Mouse (Mus musculus): ENCODE measurements around the gene Lrat. TPM values are rescaled to one million over a fixed set of nuclear protein-coding genes. Genes with fewer than 3 reads are reported as not detected.

Lrat gene
- polyA plus RNA-seq, 1 experiment, result not detected

DNA sequence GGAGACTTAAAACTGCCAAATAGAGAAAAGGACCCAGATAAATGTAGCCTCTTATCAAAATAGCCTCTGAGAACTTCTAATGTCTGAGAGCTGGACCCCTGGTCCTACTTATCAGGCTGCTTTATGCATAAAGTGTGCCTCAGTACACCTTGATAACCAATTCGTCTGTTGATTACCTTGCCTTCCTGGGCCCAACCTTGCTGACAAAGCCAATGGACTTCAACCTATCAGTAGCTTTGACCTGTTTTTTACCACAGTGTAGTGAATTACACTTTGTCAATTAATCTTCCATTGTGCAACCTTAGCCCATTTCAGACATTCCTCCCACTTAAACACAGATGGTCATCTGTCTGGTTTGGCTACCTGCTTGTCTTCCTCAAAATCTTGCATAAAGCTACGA lies 24.1 kb upstream of the Lrat start:
- TF ChIP-seq MYOG (IDR thresholded peaks at IDR 0.05; ENCODE audit: control insufficient read depth, extremely low read depth, insufficient read length) (no peak), FOSL1 (IDR thresholded peaks at IDR 0.05; ENCODE audit: insufficient read depth, low read length, poor library complexity, severe bottlenecking) (no peak), USF1 (IDR thresholded peaks at IDR 0.05; ENCODE audit: low read depth) (no peak), CTCF (IDR thresholded peaks at IDR 0.05; ENCODE audit: control insufficient read depth, insufficient read depth, insufficient read length) (no peak), CEBPB (IDR thresholded peaks at IDR 0.05; ENCODE audit: low read depth) (no peak), MYOD1 (IDR thresholded peaks at IDR 0.05; ENCODE audit: control insufficient read depth, insufficient read length, low read depth) (no peak), MAX (IDR thresholded peaks at IDR 0.05) (no peak)
- Histone ChIP-seq H3K27me3 (ENCODE audit: control insufficient read depth, insufficient read depth, insufficient read length) (no peaks in the 10 kb centered on the region), H3K79me3 (ENCODE audit: low read depth) (no peaks in the 10 kb centered on the region), H3ac (ENCODE audit: control insufficient read depth, insufficient read length, low read depth) (no peak overlapping the region), H3K4me3 (ENCODE audit: insufficient read depth, poor library complexity, severe bottlenecking) (no peak overlapping the region), H3K36me3 (ENCODE audit: control insufficient read depth, insufficient read depth) (no peaks in the 10 kb centered on the region), H3K79me2 (ENCODE audit: control insufficient read depth, insufficient read depth) (no peaks in the 10 kb centered on the region)

- Histone ChIP-seq H3K36me3 (ENCODE audit: control insufficient read depth, insufficient read depth) (no peaks in the 10 kb centered on the region), H3K4me3 (ENCODE audit: insufficient read depth, poor library complexity, severe bottlenecking) (no peak overlapping the region), H3K27me3 (ENCODE audit: control insufficient read depth, insufficient read depth, insufficient read length) (no peaks in the 10 kb centered on the region), H3ac (ENCODE audit: control insufficient read depth, insufficient read length, low read depth) (no peak overlapping the region), H3K79me3 (ENCODE audit: low read depth) (no peaks in the 10 kb centered on the region), H3K79me2 (ENCODE audit: control insufficient read depth, insufficient read depth) (no peaks in the 10 kb centered on the region)
- TF ChIP-seq MAX (IDR thresholded peaks at IDR 0.05) (no peak), CTCF (IDR thresholded peaks at IDR 0.05; ENCODE audit: control insufficient read depth, insufficient read depth, insufficient read length) (no peak), MYOD1 (IDR thresholded peaks at IDR 0.05; ENCODE audit: control insufficient read depth, insufficient read length, low read depth) (no peak), FOSL1 (IDR thresholded peaks at IDR 0.05; ENCODE audit: insufficient read depth, low read length, poor library complexity, severe bottlenecking) (no peak), MYOG (IDR thresholded peaks at IDR 0.05; ENCODE audit: control insufficient read depth, extremely low read depth, insufficient read length) (no peak), CEBPB (IDR thresholded peaks at IDR 0.05; ENCODE audit: low read depth) (no peak), USF1 (IDR thresholded peaks at IDR 0.05; ENCODE audit: low read depth) (no peak)
These were observed 11.9 kb upstream of the Lrat start for GRCm38 (mm10) chr3:82915632-82916031.

DNA sequence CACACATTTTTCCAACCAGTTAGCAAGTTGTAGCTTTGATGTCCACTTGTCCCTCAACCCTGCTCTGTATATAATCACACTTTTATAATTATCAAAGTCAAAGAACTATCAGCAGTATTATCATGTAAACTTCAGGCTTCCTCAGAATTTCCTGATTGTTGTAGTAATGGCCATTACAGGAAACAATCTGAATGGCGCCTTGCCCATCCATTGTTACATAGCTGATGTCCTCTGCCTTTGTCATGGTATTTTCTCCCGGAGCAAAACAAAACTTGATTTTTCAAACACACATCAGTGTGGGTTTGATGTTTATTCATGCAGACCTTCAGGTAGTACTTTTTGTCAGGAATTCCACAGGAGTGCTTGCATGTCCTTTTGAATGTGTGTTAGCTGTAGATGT lies 4.9 kb upstream of the Lrat start:
- H3K27me3 ChIP-seq (ENCODE audit: control insufficient read depth, insufficient read depth, insufficient read length), result peaks cover 5% of the 10 kb centered on the region
- H3K79me3 ChIP-seq (ENCODE audit: low read depth), result no peaks in the 10 kb centered on the region
- no peak overlapping the region for H3K4me3 ChIP-seq (ENCODE audit: insufficient read depth, poor library complexity, severe bottlenecking)
- no peaks in the 10 kb centered on the region for H3K36me3 ChIP-seq (ENCODE audit: control insufficient read depth, insufficient read depth)
- TF ChIP-seq MYOG (IDR thresholded peaks at IDR 0.05; ENCODE audit: control insufficient read depth, extremely low read depth, insufficient read length) (no peak), CTCF (IDR thresholded peaks at IDR 0.05; ENCODE audit: control insufficient read depth, insufficient read depth, insufficient read length) (no peak), FOSL1 (IDR thresholded peaks at IDR 0.05; ENCODE audit: insufficient read depth, low read length, poor library complexity, severe bottlenecking) (no peak), USF1 (IDR thresholded peaks at IDR 0.05; ENCODE audit: low read depth) (no peak), MYOD1 (IDR thresholded peaks at IDR 0.05; ENCODE audit: control insufficient read depth, insufficient read length, low read depth) (no peak), MAX (IDR thresholded peaks at IDR 0.05) (no peak)
- no peaks in the 10 kb centered on the region for H3K79me2 ChIP-seq (ENCODE audit: control insufficient read depth, insufficient read depth)
- no peak overlapping the region for H3ac ChIP-seq (ENCODE audit: control insufficient read depth, insufficient read length, low read depth)

- no peak overlapping the region for H3K4me3 ChIP-seq (ENCODE audit: insufficient read depth, poor library complexity, severe bottlenecking)
- H3K79me3 ChIP-seq (ENCODE audit: low read depth), result no peaks in the 10 kb centered on the region
- TF ChIP-seq FOSL1 (IDR thresholded peaks at IDR 0.05; ENCODE audit: insufficient read depth, low read length, poor library complexity, severe bottlenecking) (no peak), MYOG (IDR thresholded peaks at IDR 0.05; ENCODE audit: control insufficient read depth, extremely low read depth, insufficient read length) (no peak), CEBPB (IDR thresholded peaks at IDR 0.05; ENCODE audit: low read depth) (no peak), MAX (IDR thresholded peaks at IDR 0.05) (no peak), USF1 (IDR thresholded peaks at IDR 0.05; ENCODE audit: low read depth) (no peak), CTCF (IDR thresholded peaks at IDR 0.05; ENCODE audit: control insufficient read depth, insufficient read depth, insufficient read length) (no peak), MYOD1 (IDR thresholded peaks at IDR 0.05; ENCODE audit: control insufficient read depth, insufficient read length, low read depth) (no peak)
- H3K79me2 ChIP-seq (ENCODE audit: control insufficient read depth, insufficient read depth), result no peaks in the 10 kb centered on the region
- no peaks in the 10 kb centered on the region for H3K36me3 ChIP-seq (ENCODE audit: control insufficient read depth, insufficient read depth)
- peaks cover 13% of the 10 kb centered on the region for H3K27me3 ChIP-seq (ENCODE audit: control insufficient read depth, insufficient read depth, insufficient read length)
- no peak overlapping the region for H3ac ChIP-seq (ENCODE audit: control insufficient read depth, insufficient read length, low read depth)
These were observed 587 bp upstream of the Lrat start for GRCm38 (mm10) chr3:82904211-82904908.

DNA sequence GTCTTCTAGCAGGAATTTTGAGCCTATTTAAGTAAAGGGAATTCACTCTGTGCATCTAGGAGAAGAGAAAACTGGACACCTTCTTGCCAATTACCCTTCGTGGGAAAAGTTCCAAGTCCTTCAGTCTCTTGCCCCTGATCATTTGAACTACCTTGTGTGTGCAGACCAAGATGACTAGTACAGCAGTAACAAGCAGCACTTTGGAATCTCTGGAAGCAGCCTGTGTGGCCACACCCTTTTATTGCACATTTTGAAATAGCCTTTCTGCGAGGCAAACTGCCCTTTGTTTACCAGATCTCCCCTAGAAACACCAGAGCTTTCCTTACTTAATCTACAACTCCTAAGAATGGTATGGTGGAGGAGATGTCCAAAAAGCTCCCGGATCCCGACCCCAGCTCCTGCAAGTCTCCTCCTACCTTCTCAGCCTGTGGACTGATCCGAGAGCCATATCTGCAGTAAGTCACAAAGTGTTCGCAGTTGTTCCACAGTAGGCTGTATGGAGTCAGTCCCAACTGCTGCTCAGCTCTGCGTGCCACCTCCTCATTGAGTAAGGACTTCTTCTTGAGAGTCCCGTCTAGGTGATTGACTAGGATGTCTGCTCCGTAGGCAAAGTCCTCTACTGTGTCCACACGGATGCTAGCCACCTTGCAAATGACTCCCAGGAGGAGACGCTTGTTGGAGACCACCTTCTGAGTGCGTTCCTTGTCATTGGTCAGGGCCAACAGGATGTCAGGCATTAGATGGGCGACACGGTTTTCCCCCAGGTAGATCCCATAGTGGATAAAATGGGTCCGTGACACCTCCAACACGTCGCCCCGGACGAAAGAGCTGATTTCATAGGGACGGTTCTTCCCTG lies 788 bp downstream of the Lrat start:
- Histone ChIP-seq H3K36me3 (ENCODE audit: control insufficient read depth, insufficient read depth) (no peaks in the 10 kb centered on the region), H3ac (ENCODE audit: control insufficient read depth, insufficient read length, low read depth) (no peak overlapping the region), H3K79me3 (ENCODE audit: low read depth) (no peaks in the 10 kb centered on the region), H3K4me3 (ENCODE audit: insufficient read depth, poor library complexity, severe bottlenecking) (no peak overlapping the region), H3K79me2 (ENCODE audit: control insufficient read depth, insufficient read depth) (no peaks in the 10 kb centered on the region), H3K27me3 (ENCODE audit: control insufficient read depth, insufficient read depth, insufficient read length) (peaks cover 13% of the 10 kb centered on the region)
- TF ChIP-seq MYOD1 (IDR thresholded peaks at IDR 0.05; ENCODE audit: control insufficient read depth, insufficient read length, low read depth), result no peak
- no peak for TF ChIP-seq CTCF (IDR thresholded peaks at IDR 0.05; ENCODE audit: control insufficient read depth, insufficient read depth, insufficient read length)
- no peak for TF ChIP-seq USF1 (IDR thresholded peaks at IDR 0.05; ENCODE audit: low read depth)
- no peak for TF ChIP-seq CEBPB (IDR thresholded peaks at IDR 0.05; ENCODE audit: low read depth)
- TF ChIP-seq FOSL1 (IDR thresholded peaks at IDR 0.05; ENCODE audit: insufficient read depth, low read length, poor library complexity, severe bottlenecking), result no peak
- no peak for TF ChIP-seq MYOG (IDR thresholded peaks at IDR 0.05; ENCODE audit: control insufficient read depth, extremely low read depth, insufficient read length)
- TF ChIP-seq MAX (IDR thresholded peaks at IDR 0.05), result no peak
